Mouse (Mus musculus) embryonic facial prominence, embryonic 12.5 days (tissue): Measurements from ENCODE around the gene Pcgf6. TPM values are rescaled to one million over a fixed set of nuclear protein-coding genes. Genes with fewer than 3 reads are reported as not detected.

Experiments
- ATAC-seq: fragments of 200-750 bp; cut with Nextera tagmentation; 2 replicates; pipeline ENCODE4 v1.8.0; 2017; ENCODE audit not compliant: insufficient number of reproducible peaks, insufficient read depth, low FRiP score, low TSS enrichment
- H3K27ac ChIP-seq: fragments of 300-500 bp; sonication (generic); 2 replicates; pipeline ENCODE4 v1.5.1; 2016; ENCODE audit warnings: mild to moderate bottlenecking
- H3K27me3 ChIP-seq: fragments of 300-500 bp; sonication (generic); 2 replicates; pipeline ENCODE4 v1.6.1; 2016; ENCODE audit warnings: mild to moderate bottlenecking, moderate library complexity
- H3K36me3 ChIP-seq: fragments of 300-500 bp; sonication (generic); 2 replicates; pipeline ENCODE4 v1.6.1; 2016; ENCODE audit warnings: mild to moderate bottlenecking
- H3K4me1 ChIP-seq: fragments of 300-500 bp; sonication (generic); 2 replicates; pipeline ENCODE4 v1.6.1; 2016
- H3K4me2 ChIP-seq: fragments of 300-500 bp; sonication (generic); replicated peaks from 2 replicates; pipeline ENCODE4 v1.6.1; 2016; ENCODE audit warnings: mild to moderate bottlenecking, moderate library complexity
- H3K4me3 ChIP-seq: fragments of 300-500 bp; sonication (generic); 2 replicates; pipeline ENCODE4 v1.5.1; 2016; ENCODE audit warnings: mild to moderate bottlenecking
- H3K9ac ChIP-seq: fragments of 300-500 bp; sonication (generic); 2 replicates; pipeline ENCODE4 v1.6.1; 2016; ENCODE audit warnings: mild to moderate bottlenecking, moderate library complexity
- H3K9me3 ChIP-seq: fragments of 300-500 bp; sonication (generic); 2 replicates; pipeline ENCODE4 v1.6.1; 2016; ENCODE audit warnings: mild to moderate bottlenecking, moderate library complexity
- WGBS: fragments of 180-500 bp; shearing (Covaris S2); methylation state at CpG from one replicate; pipeline ENCODE4 v1.1.7; 2016; 5-methylcytosine and 5-hydroxymethylcytosine counted together
- polyA plus RNA-seq: library from polyadenylated mRNA; unstranded; fragments of >200 nt; fragmentation: Nextera tagmentation; extraction: Ambion mirVana; gene quantifications from 2 replicates; pipeline ENCODE4 v1.2.1, GENCODE M21; 2016

Pcgf6 gene
- polyA plus RNA-seq, 1 experiment from 2014 or later = 31.5 TPM

DNA sequence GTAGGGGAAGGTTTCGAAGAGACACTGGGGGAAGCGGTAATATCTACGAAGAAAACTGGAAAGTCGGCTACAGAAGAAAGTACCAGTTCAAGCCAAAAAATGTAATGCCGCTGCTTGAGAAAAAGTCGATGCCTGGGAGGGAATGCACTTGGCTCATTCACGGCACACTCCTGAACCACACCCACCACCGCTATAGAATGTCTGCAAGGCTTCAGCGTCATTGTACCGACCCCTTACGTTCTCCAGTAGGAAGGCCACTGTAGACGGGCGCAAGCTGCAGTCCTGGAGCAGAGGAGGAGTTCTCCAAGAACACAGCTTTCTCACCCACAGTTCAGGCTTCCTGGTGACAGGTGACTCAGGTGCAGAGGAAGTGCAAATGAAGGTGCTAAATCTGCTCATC is 27.2 kb downstream of the Pcgf6 start:
- Histone ChIP-seq H3K27me3 (0 out of 2 replicates have a peak, but pooled peaks cover 4% of the 10 kb centered on the region), H3K27ac (no peak overlapping the region), H3K4me1 (0 out of 2 replicates have a peak, but pooled peaks cover 3% of the 10 kb centered on the region), H3K9ac (no peak overlapping the region), H3K36me3 (no peaks in the 10 kb centered on the region), H3K4me3 (no peak overlapping the region), H3K9me3 (no peaks in the 10 kb centered on the region), H3K4me2 (no peak overlapping the region)
- ATAC-seq = no peak
- 86% methylated on average over 13 of the region's 13 CpGs for WGBS

DNA sequence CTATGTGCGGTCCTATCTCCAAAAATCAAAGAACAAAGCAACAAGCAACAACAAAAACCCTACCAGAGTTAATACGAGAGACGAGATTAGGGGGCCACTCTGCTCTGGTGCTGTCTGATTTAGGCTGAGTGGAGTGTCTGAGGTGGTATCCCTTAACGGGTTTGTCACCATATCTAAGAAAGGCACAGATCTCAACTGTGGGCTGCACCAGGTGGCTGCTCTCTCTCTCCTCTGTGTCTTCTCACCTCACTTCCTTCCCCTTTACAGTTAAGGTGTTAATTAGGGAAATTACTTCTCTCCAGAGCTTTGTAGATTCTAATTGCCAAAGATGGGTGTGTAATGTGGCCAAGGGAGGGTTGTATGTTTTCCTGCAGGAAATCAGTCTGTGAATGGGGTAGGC is 28.0 kb downstream of the Pcgf6 start:
- no peak overlapping the region for H3K27ac ChIP-seq
- no peaks in the 10 kb centered on the region for H3K36me3 ChIP-seq
- 81% methylated on average over 4 of the region's 4 CpGs for WGBS
- H3K9me3 ChIP-seq = no peaks in the 10 kb centered on the region
- H3K27me3 ChIP-seq = peaks cover 12% of the 10 kb centered on the region
- 0 out of 2 replicates have a peak, but pooled peaks cover 3% of the 10 kb centered on the region for H3K4me1 ChIP-seq
- H3K4me2 ChIP-seq = no peak overlapping the region
- no peak overlapping the region for H3K9ac ChIP-seq
- no peak overlapping the region for H3K4me3 ChIP-seq
- no peak for ATAC-seq

DNA sequence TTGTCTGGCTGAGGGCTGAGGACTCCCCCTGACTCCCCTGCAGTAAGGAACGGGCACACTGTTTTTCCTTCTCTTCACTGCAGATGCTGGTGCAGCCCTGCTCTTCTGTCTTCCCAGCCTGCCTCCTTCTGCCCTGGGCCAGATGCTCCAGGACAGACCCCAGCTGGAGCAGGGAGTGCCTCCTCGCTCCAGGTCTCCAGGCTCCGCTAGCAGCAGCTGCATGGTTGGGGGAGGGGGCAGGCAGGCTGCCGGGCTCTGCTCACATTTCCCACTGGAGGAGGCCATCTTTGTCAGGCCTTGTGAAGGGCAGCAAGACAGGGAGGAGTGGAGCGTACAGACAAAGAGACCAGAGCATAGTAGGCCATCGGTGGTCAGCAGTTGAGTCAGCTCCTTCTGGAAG is 31.4 kb downstream of the Pcgf6 start:
- Histone ChIP-seq H3K4me1 (peaks cover 14% of the 10 kb centered on the region), H3K4me2 (0 out of 2 replicates have a peak overlapping the region, but pooled peaks have one; percentile 19), H3K36me3 (no peaks in the 10 kb centered on the region), H3K27ac (0 out of 2 replicates have a peak overlapping the region, but pooled peaks have one; percentile 11), H3K9ac (no peak overlapping the region), H3K27me3 (peaks cover 39% of the 10 kb centered on the region), H3K9me3 (no peaks in the 10 kb centered on the region), H3K4me3 (no peak overlapping the region)
- WGBS = 20% methylated on average over 6 of the region's 6 CpGs
- 0 out of 2 replicates have a peak, but pooled peaks have one; percentile 23 for ATAC-seq

DNA sequence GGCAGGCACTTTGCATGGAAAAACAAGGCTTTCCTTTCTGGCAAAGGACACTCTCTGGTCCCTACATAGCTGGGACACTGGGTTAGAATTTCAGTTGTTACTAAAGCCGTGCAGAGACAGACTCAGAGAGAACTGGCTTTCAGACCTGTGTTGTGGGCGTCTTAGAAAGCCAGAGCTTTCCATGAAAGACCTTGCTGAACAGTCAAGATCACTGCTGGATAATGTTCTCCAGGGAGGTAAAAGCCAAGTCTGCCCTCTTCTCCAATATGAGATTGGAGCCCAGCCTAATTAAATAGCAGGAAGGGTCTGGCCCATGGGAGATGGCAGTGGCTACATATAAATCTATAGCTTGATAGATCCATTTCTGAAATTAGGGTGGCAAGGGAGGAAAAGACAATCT is 32.4 kb downstream of the Pcgf6 start:
- no peaks in the 10 kb centered on the region for H3K36me3 ChIP-seq
- 0 out of 2 replicates have a peak overlapping the region, but pooled peaks have one; percentile 16 for H3K4me2 ChIP-seq
- peaks cover 19% of the 10 kb centered on the region for H3K4me1 ChIP-seq
- H3K4me3 ChIP-seq = no peak overlapping the region
- H3K9ac ChIP-seq = no peak overlapping the region
- H3K9me3 ChIP-seq = no peaks in the 10 kb centered on the region
- 33% methylated on average over 2 of the region's 2 CpGs for WGBS
- H3K27ac ChIP-seq = no peak overlapping the region
- no peak for ATAC-seq
- peaks cover 49% of the 10 kb centered on the region for H3K27me3 ChIP-seq

DNA sequence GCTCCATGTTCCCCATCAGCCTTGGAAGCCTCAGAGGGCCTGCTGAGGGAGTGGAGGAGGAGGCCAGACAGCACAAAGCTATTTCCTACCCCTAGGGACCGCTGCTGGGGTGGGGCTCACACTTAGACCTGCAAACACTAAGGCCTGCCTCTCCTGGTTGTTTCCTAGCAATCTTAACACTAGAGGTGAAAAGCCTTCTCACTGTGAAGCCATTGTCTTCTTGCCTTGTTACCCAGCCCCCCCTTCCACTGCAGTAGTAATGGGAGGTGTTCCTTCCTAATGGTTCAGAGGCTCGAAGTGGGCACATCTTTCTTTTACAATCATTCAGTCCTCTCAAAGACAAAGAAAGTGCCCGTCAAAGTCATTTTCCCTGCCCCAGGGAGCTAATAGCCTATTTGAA is 32.9 kb downstream of the Pcgf6 start:
- no peak overlapping the region for H3K9ac ChIP-seq
- H3K27me3 ChIP-seq = peaks cover 54% of the 10 kb centered on the region
- H3K9me3 ChIP-seq = no peaks in the 10 kb centered on the region
- H3K36me3 ChIP-seq = no peaks in the 10 kb centered on the region
- WGBS = 7% methylated on average over 3 of the region's 3 CpGs
- H3K27ac ChIP-seq = no peak overlapping the region
- H3K4me1 ChIP-seq = peaks cover 19% of the 10 kb centered on the region
- no peak for ATAC-seq
- H3K4me3 ChIP-seq = no peak overlapping the region
- H3K4me2 ChIP-seq = 0 out of 2 replicates have a peak overlapping the region, but pooled peaks have one; percentile 16

DNA sequence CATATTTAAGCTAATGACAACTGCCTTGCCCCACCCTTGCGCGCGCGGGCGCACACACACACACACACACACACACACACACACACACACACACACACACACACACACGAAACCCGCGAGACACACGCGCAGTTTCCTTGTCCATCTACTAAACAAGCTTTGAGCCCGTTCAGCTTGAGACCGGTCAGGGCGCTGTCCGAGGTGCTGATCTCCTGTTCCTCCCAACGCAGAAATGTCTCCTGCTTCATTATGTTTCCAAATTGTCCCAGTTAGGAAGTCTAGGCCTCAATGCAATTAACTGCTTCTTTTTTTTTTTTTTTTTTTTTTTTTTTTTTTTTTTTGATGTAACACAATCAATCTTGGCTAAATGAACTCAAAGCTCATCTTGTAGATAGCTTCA is 34.2 kb downstream of the Pcgf6 start:
- H3K4me1 ChIP-seq = peaks cover 19% of the 10 kb centered on the region
- WGBS = under 1% methylated on average over 15 of the region's 15 CpGs
- no peak overlapping the region for H3K9ac ChIP-seq
- H3K9me3 ChIP-seq = no peaks in the 10 kb centered on the region
- H3K4me3 ChIP-seq = 0 out of 2 replicates have a peak overlapping the region, but pooled peaks have one; percentile 15
- H3K36me3 ChIP-seq = no peaks in the 10 kb centered on the region
- no peak for ATAC-seq
- no peak overlapping the region for H3K27ac ChIP-seq
- peaks cover 65% of the 10 kb centered on the region for H3K27me3 ChIP-seq
- no peak overlapping the region for H3K4me2 ChIP-seq

DNA sequence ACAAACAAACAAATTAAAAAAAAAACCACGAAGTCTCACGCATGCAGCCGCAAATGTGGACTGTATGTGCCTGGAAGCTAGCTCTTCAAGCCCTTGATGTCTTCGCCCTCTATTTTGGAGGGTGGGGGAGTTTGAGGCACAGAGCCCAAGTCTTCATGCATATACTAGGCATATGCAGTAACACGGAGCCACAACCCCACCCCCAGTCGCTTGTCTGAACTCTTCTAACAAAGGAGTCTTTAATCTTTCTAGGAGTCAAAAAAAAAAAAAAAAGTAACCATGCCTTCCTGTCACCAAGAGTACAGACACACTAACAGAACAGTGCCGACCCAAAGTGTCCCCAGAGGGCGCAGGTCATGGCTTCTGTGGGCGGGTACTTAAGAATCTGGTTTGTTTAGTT is 34.7 kb downstream of the Pcgf6 start:
- H3K4me1 ChIP-seq = peaks cover 19% of the 10 kb centered on the region
- H3K9ac ChIP-seq = 0 out of 2 replicates have a peak overlapping the region, but pooled peaks have one; percentile 42
- no peaks in the 10 kb centered on the region for H3K9me3 ChIP-seq
- WGBS = 2% methylated on average over 9 of the region's 9 CpGs
- peak overlapping the region; percentile 70; the same call in 1 of the 2 replicates for H3K4me2 ChIP-seq
- peak overlapping the region; percentile 50 for H3K4me3 ChIP-seq
- peaks cover 68% of the 10 kb centered on the region for H3K27me3 ChIP-seq
- ATAC-seq = no peak
- no peak overlapping the region for H3K27ac ChIP-seq
- H3K36me3 ChIP-seq = no peaks in the 10 kb centered on the region

DNA sequence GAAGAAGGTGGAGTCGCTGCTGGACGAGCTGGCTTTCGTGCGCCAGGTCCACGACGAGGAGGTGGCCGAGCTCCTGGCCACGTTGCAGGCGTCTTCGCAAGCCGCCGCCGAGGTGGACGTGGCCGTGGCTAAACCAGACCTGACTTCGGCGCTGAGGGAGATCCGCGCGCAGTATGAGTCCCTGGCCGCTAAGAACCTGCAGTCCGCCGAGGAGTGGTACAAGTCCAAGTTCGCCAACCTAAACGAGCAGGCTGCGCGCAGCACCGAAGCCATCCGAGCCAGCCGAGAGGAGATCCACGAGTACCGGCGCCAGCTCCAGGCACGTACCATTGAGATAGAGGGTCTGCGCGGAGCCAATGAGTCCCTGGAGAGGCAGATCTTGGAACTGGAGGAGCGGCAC is 35.3 kb downstream of the Pcgf6 start:
- no peak for ATAC-seq
- H3K36me3 ChIP-seq = no peaks in the 10 kb centered on the region
- peak overlapping the region; percentile 70 for H3K4me2 ChIP-seq
- no peak overlapping the region for H3K27ac ChIP-seq
- no peaks in the 10 kb centered on the region for H3K9me3 ChIP-seq
- peak overlapping the region; percentile 42 for H3K9ac ChIP-seq
- H3K4me3 ChIP-seq = peak overlapping the region; percentile 50
- peaks cover 19% of the 10 kb centered on the region for H3K4me1 ChIP-seq
- 1% methylated on average over 37 of the region's 37 CpGs for WGBS
- H3K27me3 ChIP-seq = peaks cover 68% of the 10 kb centered on the region

DNA sequence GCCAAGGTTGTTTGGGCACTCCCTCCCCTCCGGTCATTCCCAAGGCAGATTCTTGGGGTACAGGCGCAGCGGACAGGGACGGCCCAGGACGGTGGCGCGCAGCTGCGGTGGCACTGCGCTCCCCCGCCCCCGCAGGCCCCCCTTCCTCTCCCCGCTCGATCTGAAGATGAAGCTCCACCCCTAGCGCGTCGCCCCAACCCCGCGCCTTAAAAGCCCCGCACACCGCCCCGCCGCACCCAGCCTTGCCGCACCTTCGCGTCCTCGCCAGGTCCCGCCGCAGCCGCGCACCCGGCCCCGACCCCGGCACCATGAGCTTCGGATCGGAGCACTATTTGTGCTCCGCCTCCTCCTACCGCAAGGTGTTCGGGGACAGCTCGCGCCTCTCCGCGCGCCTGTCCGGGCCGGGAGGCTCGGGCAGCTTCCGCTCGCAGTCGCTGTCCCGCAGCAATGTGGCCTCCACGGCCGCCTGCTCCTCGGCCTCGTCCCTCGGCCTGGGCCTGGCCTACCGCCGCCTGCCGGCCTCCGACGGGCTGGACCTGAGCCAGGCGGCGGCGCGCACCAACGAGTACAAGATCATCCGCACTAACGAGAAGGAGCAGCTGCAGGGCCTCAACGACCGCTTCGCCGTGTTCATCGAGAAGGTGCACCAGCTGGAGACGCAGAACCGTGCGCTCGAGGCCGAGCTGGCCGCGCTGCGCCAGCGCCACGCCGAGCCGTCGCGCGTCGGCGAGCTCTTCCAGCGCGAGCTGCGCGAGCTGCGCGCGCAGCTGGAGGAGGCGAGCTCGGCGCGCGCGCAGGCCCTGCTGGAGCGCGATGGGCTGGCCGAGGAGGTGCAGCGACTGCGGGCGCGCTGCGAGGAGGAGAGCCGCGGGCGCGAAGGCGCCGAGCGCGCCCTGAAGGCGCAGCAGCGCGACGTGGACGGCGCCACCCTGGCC is 36.0 kb downstream of the Pcgf6 start, which contains the start of the genes Ina and Nt5c2:
Ina (plus strand) TSS at position 252 of the 935 bp plus-strand sequence.
Nt5c2 (minus strand) TSS at position 707 of the 935 bp plus-strand sequence.
- Histone ChIP-seq H3K4me3 (peak within 1 kb of the TSS; percentile 50), H3K9me3 (no peaks in the 10 kb centered on the region), H3K36me3 (no peaks in the 10 kb centered on the region), H3K4me1 (peaks cover 19% of the 10 kb centered on the region), H3K9ac (peak within 1 kb of the TSS; percentile 42), H3K27me3 (peaks cover 68% of the 10 kb centered on the region), H3K27ac (no peak within 1 kb of the TSS), H3K4me2 (peak within 1 kb of the TSS; percentile 70)
- WGBS = under 1% methylated on average over 115 of the region's 124 CpGs
- ATAC-seq = peak; percentile 58; the same call in 1 of the 2 replicates

DNA sequence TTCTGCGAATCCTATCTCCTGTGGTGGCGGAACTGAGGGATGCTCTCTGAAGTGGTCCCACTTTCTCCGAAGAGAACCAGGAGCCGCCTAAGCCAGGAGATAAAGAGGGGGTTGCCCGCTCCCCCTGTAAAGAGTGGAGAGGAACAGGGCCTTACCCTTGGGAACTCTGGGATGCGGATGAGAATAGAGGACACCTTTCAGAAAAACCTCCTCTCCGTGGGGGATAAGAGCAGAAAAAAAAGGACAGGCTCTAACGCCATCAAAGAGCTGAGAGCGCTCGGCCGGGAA is 36.6 kb downstream of the Pcgf6 start:
- under 1% methylated on average over 10 of the region's 11 CpGs for WGBS
- H3K36me3 ChIP-seq = no peaks in the 10 kb centered on the region
- peak overlapping the region; percentile 50 for H3K4me3 ChIP-seq
- no peak overlapping the region for H3K27ac ChIP-seq
- no peaks in the 10 kb centered on the region for H3K9me3 ChIP-seq
- peak overlapping the region; percentile 70 for H3K4me2 ChIP-seq
- no peak overlapping the region for H3K9ac ChIP-seq
- ATAC-seq = no peak
- peaks cover 16% of the 10 kb centered on the region for H3K4me1 ChIP-seq
- peaks cover 64% of the 10 kb centered on the region for H3K27me3 ChIP-seq

DNA sequence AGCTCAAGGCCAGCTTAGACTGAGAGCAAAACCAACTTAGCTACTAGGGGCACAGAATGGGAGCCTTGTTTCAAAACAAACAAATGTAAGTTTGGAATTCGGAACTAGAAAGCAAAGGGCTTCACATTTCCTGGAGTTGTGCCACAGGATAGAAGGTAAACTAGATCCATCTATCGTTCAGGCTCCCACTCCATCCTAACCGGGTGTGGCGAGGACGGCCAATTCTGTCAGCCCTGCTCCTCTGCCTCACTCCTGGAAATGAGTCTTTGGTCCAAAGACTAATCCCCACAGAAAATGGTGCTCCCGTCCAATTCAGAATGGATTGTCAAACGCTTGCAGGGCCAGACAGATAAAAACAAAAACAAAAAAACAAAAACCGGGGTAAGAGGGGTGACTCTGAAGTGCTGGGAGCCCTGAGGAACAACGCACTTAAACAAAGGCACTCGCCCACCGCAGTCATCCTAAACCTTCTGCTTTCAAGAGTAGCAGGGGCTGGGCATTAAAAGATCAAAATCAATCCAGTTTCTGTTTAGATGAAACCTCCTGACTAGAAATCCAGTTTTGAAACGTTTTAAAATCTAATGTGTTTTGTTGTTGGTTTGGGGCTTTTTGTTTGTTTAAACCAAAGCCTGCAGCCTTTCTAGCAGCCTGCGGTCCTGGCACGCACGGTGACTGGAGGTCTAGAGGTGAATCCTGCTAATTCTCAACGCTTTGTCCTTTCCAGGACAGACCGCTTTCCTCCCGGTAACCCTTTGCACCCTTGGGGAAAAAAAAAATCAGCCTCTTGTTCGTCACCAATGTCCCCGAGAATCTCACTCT is 37.2 kb downstream of the Pcgf6 start:
- peaks cover 64% of the 10 kb centered on the region for H3K27me3 ChIP-seq
- peak overlapping the region; percentile 70 for H3K4me2 ChIP-seq
- no peak overlapping the region for H3K27ac ChIP-seq
- H3K4me3 ChIP-seq = peak overlapping the region; percentile 50
- WGBS = 13% methylated on average over 20 of the region's 20 CpGs
- H3K9ac ChIP-seq = no peak overlapping the region
- no peak for ATAC-seq
- H3K36me3 ChIP-seq = no peaks in the 10 kb centered on the region
- peaks cover 16% of the 10 kb centered on the region for H3K4me1 ChIP-seq
- H3K9me3 ChIP-seq = no peaks in the 10 kb centered on the region
